Mouse (Mus musculus) layer of hippocampus, adult 2 months (tissue): Measurements from ENCODE around the gene Derl3. TPM values are rescaled to one million over a fixed set of nuclear protein-coding genes. Genes with fewer than 3 reads are reported as not detected.
A peak's percentile ranks its signal among the peaks of the same experiment; 100 is the strongest.
"Not testable (repeated sequence)": the region's sequence is repeated elsewhere in the genome, so short reads cannot be mapped to it uniquely, and the experiment has no call there.

Experiments used
- DNase-seq, 2 experiments: peaks; one replicate each; pipeline ENCODE4 v3.0.0; 2022; ENCODE audit warnings: low spot score in 2 of 2
- H3K27ac ChIP-seq: fragments of 200-600 bp; 2 replicates; pipeline ENCODE4 v1.8.1; 2022
- H3K4me3 ChIP-seq: fragments of 200-600 bp; 2 replicates; pipeline ENCODE4 v1.8.1; 2022; ENCODE audit warnings: mild to moderate bottlenecking
- CTCF ChIP-seq: fragments of 200-600 bp; conservative IDR thresholded peaks from 2 replicates; pipeline ENCODE4 v1.8.1; 2022; ENCODE audit warnings: antibody characterized with exemption, mild to moderate bottlenecking, moderate library complexity
- long read RNA-seq, 2 experiments: library from polyadenylated mRNA; stranded (forward); transcript quantifications; one replicate each; pipeline ENCODE4 v2.0.0; 2021; ENCODE audit warnings: borderline mapping rate in 2 of 2
- total RNA-seq, 2 experiments: library from RNA; stranded (reverse); gene quantifications; 2 replicates each; pipeline ENCODE4 v1.2.3; 2021

The Derl3 gene
- 1 to 10 TPM; 3.2 to 5.0 TPM for total RNA-seq
- long read RNA-seq, experiment 1 = 0 reads
- long read RNA-seq, experiment 2, partial matches to known transcripts = 1 of 3 reads
- long read RNA-seq, experiment 2, other reads (novel, unspliced or antisense) = 0 of 3 reads

GRCm38 (mm10) chr10:75893089-75893750 lies at the start of gene Derl3:
Gene Derl3 (plus strand): TSS chr10:75893413.
- no peak for TF ChIP-seq CTCF
- peak; percentile 95 to 98 for DNase-seq
- H3K27ac ChIP-seq = peak within 1 kb of the TSS; percentile 66
- peak within 1 kb of the TSS; percentile 66 for H3K4me3 ChIP-seq

- H3K4me3 ChIP-seq, DNase-seq, H3K27ac ChIP-seq: not testable (repeated sequence)
Observed at GRCm38 (mm10) chr10:75843898-75844297, 49.3 kb upstream of the Derl3 start.

GRCm38 (mm10) chr10:75844800-75845199 lies 48.4 kb upstream of the Derl3 start:
- Histone ChIP-seq H3K27ac (no peak overlapping the region), H3K4me3 (no peak overlapping the region)
- TF ChIP-seq CTCF = no peak
- no peak for DNase-seq

GRCm38 (mm10) chr10:75845306-75845930 lies 47.8 kb upstream of the Derl3 start:
- H3K4me3 ChIP-seq = no peak overlapping the region
- no peak overlapping the region for H3K27ac ChIP-seq
- DNase-seq = no peak
- TF ChIP-seq CTCF = no peak

DNA sequence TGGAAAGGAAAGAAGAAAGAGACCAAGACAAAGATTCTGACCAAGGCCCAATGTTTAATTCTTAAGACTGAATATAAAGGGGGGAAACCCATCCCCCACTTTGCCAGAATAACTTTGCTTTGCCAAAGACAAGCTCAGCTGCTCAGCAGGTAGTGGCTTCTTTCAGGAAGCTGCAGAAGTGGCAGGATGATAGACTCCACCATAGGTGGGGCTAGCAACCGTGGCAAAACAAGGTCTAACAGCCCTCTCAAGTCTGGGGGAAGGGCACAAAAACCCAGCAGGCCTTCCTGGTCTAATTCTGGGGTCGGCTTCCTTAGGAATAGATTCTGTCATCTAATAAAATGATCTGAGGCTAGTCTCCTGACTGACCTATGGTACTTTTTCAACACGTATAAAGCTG lies 44.8 kb upstream of the Derl3 start:
- DNase-seq = no peak
- H3K27ac ChIP-seq = no peak overlapping the region
- H3K4me3 ChIP-seq = no peak overlapping the region
- TF ChIP-seq CTCF = no peak

DNA sequence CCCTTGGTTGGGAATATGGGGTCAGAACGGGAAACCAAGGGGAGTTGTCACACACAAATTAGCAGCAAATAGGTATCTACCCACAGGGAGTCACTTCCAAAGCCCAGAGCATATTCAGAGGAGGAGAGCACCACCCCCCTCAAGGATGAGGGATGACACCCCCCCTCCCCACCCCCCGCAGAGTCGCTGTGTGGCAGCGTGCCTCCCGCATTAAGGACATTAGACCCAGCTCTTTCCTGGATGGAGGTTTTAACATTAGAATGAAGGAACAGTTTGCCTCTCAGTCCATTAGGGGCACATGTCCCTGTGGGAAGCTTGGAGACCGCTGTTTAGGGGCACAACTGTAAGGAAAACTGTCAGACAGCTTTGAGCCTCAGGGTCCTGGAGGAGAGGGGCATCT lies 42.1 kb upstream of the Derl3 start:
- no peak for TF ChIP-seq CTCF

GRCm38 (mm10) chr10:75851681-75852080 lies 41.5 kb upstream of the Derl3 start:
- no peak for TF ChIP-seq CTCF
- DNase-seq = no peak
- H3K27ac ChIP-seq = no peak overlapping the region
- no peak overlapping the region for H3K4me3 ChIP-seq

More for the DNA sequence above, 42.1 kb upstream of the Derl3 start:
- H3K4me3 ChIP-seq = no peak overlapping the region
- no peak for DNase-seq
- H3K27ac ChIP-seq = no peak overlapping the region

DNA sequence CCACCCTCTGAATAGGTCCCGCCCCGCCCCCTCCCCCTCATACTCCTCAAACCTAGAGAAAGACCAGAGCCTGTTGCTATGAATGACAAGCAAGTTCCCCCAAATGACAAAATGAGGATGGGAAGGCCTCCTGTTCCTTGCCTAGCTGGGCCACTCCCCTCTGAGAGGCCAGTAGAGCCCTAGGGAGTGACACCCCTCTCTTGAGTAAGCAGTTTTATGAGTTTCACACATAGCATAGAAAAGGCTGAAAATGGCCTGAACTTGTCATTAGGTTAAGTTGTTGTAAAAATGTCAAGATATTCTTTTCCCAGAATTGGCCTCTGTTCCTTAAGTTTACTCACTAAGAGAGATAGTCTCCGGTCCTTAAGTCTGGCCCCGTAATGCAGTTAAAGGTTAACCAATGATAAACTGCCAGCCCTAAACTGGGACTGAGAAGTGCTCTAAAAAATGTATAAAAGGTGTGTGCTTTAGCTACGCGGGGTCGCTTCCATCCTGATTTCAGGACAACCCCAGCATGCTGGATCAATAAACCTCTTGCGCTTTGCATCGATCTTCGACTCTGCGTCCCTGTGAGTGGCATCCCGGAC lies 40.6 kb upstream of the Derl3 start:
- DNase-seq = no peak
- H3K4me3 ChIP-seq = no peak overlapping the region
- H3K27ac ChIP-seq = no peak overlapping the region
- TF ChIP-seq CTCF = no peak

- DNase-seq = peak; percentile 80 to 89
- TF ChIP-seq CTCF = peak; percentile 85
- H3K4me3 ChIP-seq = no peak overlapping the region
- H3K27ac ChIP-seq = no peak overlapping the region
Observed at GRCm38 (mm10) chr10:75853452-75853851, 39.8 kb upstream of the Derl3 start.

GRCm38 (mm10) chr10:75854096-75854495 lies 39.1 kb upstream of the Derl3 start:
- DNase-seq = no peak
- Histone ChIP-seq H3K27ac (no peak overlapping the region), H3K4me3 (no peak overlapping the region)
- no peak for TF ChIP-seq CTCF

GRCm38 (mm10) chr10:75854791-75855190 lies 38.4 kb upstream of the Derl3 start:
- DNase-seq = no peak
- no peak overlapping the region for H3K4me3 ChIP-seq
- H3K27ac ChIP-seq = no peak overlapping the region
- TF ChIP-seq CTCF = no peak

- TF ChIP-seq CTCF = no peak
- no peak overlapping the region for H3K27ac ChIP-seq
- H3K4me3 ChIP-seq = no peak overlapping the region
- no peak for DNase-seq
Observed at GRCm38 (mm10) chr10:75855416-75855981, 37.7 kb upstream of the Derl3 start.

- DNase-seq = no peak
- Histone ChIP-seq H3K27ac (no peak overlapping the region), H3K4me3 (no peak overlapping the region)
- no peak for TF ChIP-seq CTCF
Observed at GRCm38 (mm10) chr10:75856155-75856907, 36.9 kb upstream of the Derl3 start.
